Mouse (Mus musculus) intestine, embryonic 14.5 days (tissue): ENCODE data around the gene Nav2. TPM values are rescaled to one million over a fixed set of nuclear protein-coding genes. Genes with fewer than 3 reads are reported as not detected.
A peak's percentile ranks its signal among the peaks of the same experiment; 100 is the strongest.

Experiments used
- ATAC-seq: fragments of 200-750 bp; cut with Nextera tagmentation; replicated peaks from 2 replicates; pipeline ENCODE4 v1.8.0; 2017; ENCODE audit warnings: low read depth, moderate number of reproducible peaks, moderate TSS enrichment, moderate library complexity; ENCODE audit not compliant: low FRiP score, low TSS enrichment
- DNase-seq: peaks from one replicate; pipeline ENCODE4 v3.0.0-alpha.2; 2018; ENCODE audit warnings: low spot score
- H3K27ac ChIP-seq: fragments of 300-500 bp; sonication (generic); 2 replicates; pipeline ENCODE4 v1.5.1; 2014; ENCODE audit warnings: low read depth, mild to moderate bottlenecking, control low read depth
- H3K27me3 ChIP-seq: fragments of 300-500 bp; sonication (generic); replicated peaks from 2 replicates; pipeline ENCODE4 v1.6.1; 2014; ENCODE audit warnings: low read length, control low read depth; ENCODE audit not compliant: control insufficient read depth, insufficient read depth
- H3K36me3 ChIP-seq: fragments of 300-500 bp; sonication (generic); 2 replicates; pipeline ENCODE4 v1.6.1; 2014; ENCODE audit warnings: low read length, control low read depth; ENCODE audit not compliant: control insufficient read depth, insufficient read depth
- H3K4me1 ChIP-seq: fragments of 300-500 bp; sonication (generic); replicated peaks from 2 replicates; pipeline ENCODE4 v1.6.1; 2014; ENCODE audit warnings: low read length, control low read depth, mixed read lengths; ENCODE audit not compliant: control insufficient read depth, insufficient read depth
- H3K4me2 ChIP-seq: fragments of 300-500 bp; sonication (generic); 2 replicates; pipeline ENCODE4 v1.6.1; 2014; ENCODE audit warnings: low read length
- H3K4me3 ChIP-seq: fragments of 300-500 bp; sonication (generic); 2 replicates; pipeline ENCODE4 v1.5.1; 2014; ENCODE audit warnings: low read depth, low read length, control low read depth, mixed read lengths
- H3K9ac ChIP-seq: fragments of 300-500 bp; sonication (generic); 2 replicates; pipeline ENCODE4 v1.6.1; 2014; ENCODE audit warnings: mild to moderate bottlenecking, low read length
- H3K9me3 ChIP-seq: fragments of 300-500 bp; sonication (generic); 2 replicates; pipeline ENCODE4 v1.6.1; 2016; ENCODE audit warnings: low read length, control low read depth; ENCODE audit not compliant: control insufficient read depth
- WGBS: fragments of 180-500 bp; shearing (Covaris S2); extraction: QIAGEN DNeasy Blood & Tissue Kit; methylation state at CpG from one replicate; pipeline ENCODE4 v1.1.7; 2014; 5-methylcytosine and 5-hydroxymethylcytosine counted together
- polyA plus RNA-seq: library from polyadenylated mRNA; unstranded; fragments of >200 nt; fragmentation: Nextera tagmentation; extraction: Ambion mirVana; gene quantifications from 2 replicates; pipeline ENCODE4 v1.2.1, GENCODE M21; 2014

The Nav2 gene
- polyA plus RNA-seq, 1 experiment from 2014 or later, result 31.5 TPM

GRCm38 (mm10) chr7:49423943-49424342 lies 515.4 kb downstream of the Nav2 start:
- ATAC-seq (no peak), DNase-seq (no peak)
- Histone ChIP-seq H3K9ac (no peak overlapping the region), H3K4me3 (no peak overlapping the region), H3K27ac (no peak overlapping the region), H3K27me3 (no peaks in the 10 kb centered on the region), H3K4me1 (no peaks in the 10 kb centered on the region), H3K4me2 (no peak overlapping the region), H3K9me3 (no peaks in the 10 kb centered on the region), H3K36me3 (peaks cover 9% of the 10 kb centered on the region; the same call in 1 of the 2 replicates)
- 69% methylated on average over 6 of the region's 6 CpGs for WGBS

GRCm38 (mm10) chr7:49426060-49426459 lies 517.5 kb downstream of the Nav2 start:
- no peak overlapping the region for H3K4me3 ChIP-seq
- no peaks in the 10 kb centered on the region for H3K36me3 ChIP-seq
- no peaks in the 10 kb centered on the region for H3K4me1 ChIP-seq
- H3K9me3 ChIP-seq, result no peaks in the 10 kb centered on the region
- no peaks in the 10 kb centered on the region for H3K27me3 ChIP-seq
- H3K27ac ChIP-seq, result no peak overlapping the region
- no peak overlapping the region for H3K9ac ChIP-seq
- DNase-seq (peak; percentile 71), ATAC-seq (no peak)
- H3K4me2 ChIP-seq, result no peak overlapping the region
- WGBS, result 51% methylated on average over 4 of the region's 4 CpGs

GRCm38 (mm10) chr7:49427843-49428242 lies 519.3 kb downstream of the Nav2 start:
- 41% methylated on average over 6 of the region's 6 CpGs for WGBS
- H3K9ac ChIP-seq, result no peak overlapping the region
- no peaks in the 10 kb centered on the region for H3K9me3 ChIP-seq
- no peak for DNase-seq
- H3K27me3 ChIP-seq, result no peaks in the 10 kb centered on the region
- H3K27ac ChIP-seq, result no peak overlapping the region
- ATAC-seq, result no peak
- H3K36me3 ChIP-seq, result no peaks in the 10 kb centered on the region
- H3K4me3 ChIP-seq, result no peak overlapping the region
- H3K4me2 ChIP-seq, result no peak overlapping the region
- no peaks in the 10 kb centered on the region for H3K4me1 ChIP-seq

GRCm38 (mm10) chr7:49428947-49429346 lies 520.4 kb downstream of the Nav2 start:
- ATAC-seq (peak; percentile 67; the same call in 1 of the 2 replicates), DNase-seq (no peak)
- WGBS, result 78% methylated on average over 5 of the region's 5 CpGs
- H3K4me2 ChIP-seq, result no peak overlapping the region
- H3K9me3 ChIP-seq, result no peaks in the 10 kb centered on the region
- H3K27ac ChIP-seq, result no peak overlapping the region
- H3K4me3 ChIP-seq, result no peak overlapping the region
- H3K27me3 ChIP-seq, result no peaks in the 10 kb centered on the region
- no peaks in the 10 kb centered on the region for H3K4me1 ChIP-seq
- H3K36me3 ChIP-seq, result no peaks in the 10 kb centered on the region
- H3K9ac ChIP-seq, result no peak overlapping the region

- DNase-seq, result no peak
- WGBS, result 76% methylated on average over 7 of the region's 7 CpGs
Measured at GRCm38 (mm10) chr7:49430808-49431207, 522.3 kb downstream of the Nav2 start.

GRCm38 (mm10) chr7:49433945-49434344 lies 525.4 kb downstream of the Nav2 start:
- Histone ChIP-seq H3K9me3 (no peaks in the 10 kb centered on the region), H3K4me3 (no peak overlapping the region), H3K27ac (no peak overlapping the region), H3K4me1 (peaks cover 30% of the 10 kb centered on the region), H3K36me3 (no peaks in the 10 kb centered on the region), H3K9ac (no peak overlapping the region), H3K27me3 (no peaks in the 10 kb centered on the region), H3K4me2 (no peak overlapping the region)
- DNase-seq, result no peak
- no peak for ATAC-seq

More at GRCm38 (mm10) chr7:49430808-49431207, 522.3 kb downstream of the Nav2 start:
- Histone ChIP-seq H3K9me3 (no peaks in the 10 kb centered on the region), H3K9ac (no peak overlapping the region), H3K4me3 (no peak overlapping the region), H3K4me2 (no peak overlapping the region), H3K4me1 (peaks cover 4% of the 10 kb centered on the region; the same call in 1 of the 2 replicates), H3K27me3 (no peaks in the 10 kb centered on the region), H3K27ac (no peak overlapping the region), H3K36me3 (no peaks in the 10 kb centered on the region)
- ATAC-seq, result no peak

GRCm38 (mm10) chr7:49436492-49436891 lies 528.0 kb downstream of the Nav2 start:
- no peak overlapping the region for H3K9ac ChIP-seq
- H3K4me2 ChIP-seq, result no peak overlapping the region; the same call in 1 of the 2 replicates
- ATAC-seq, result no peak
- no peak for DNase-seq
- 28% methylated on average over 7 of the region's 7 CpGs for WGBS
- no peaks in the 10 kb centered on the region for H3K36me3 ChIP-seq
- H3K4me1 ChIP-seq, result peaks cover 35% of the 10 kb centered on the region
- no peaks in the 10 kb centered on the region for H3K27me3 ChIP-seq
- no peak overlapping the region for H3K4me3 ChIP-seq
- H3K27ac ChIP-seq, result peak overlapping the region; percentile 70; the same call in 1 of the 2 replicates
- no peaks in the 10 kb centered on the region for H3K9me3 ChIP-seq

DNA sequence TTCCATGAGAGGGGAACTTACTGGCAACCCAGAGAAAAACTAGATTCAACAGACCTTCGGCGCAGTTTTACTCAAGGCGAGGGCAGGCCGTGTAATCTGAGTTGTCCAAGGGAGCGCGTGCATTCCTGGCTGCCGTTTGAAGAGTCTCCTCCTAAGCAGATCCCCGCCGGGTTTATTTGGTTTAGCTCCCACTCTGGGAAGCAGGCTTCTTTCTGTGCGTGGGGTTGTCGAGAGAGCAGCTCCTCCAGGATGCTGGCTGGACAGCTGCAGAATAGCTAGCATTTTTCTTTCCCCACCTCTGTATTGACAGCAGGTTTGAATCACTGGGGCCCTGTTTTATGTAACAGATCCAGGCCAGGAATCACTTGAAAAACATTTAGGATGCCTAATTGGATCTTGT lies 529.4 kb downstream of the Nav2 start:
- ATAC-seq, result peak; percentile 44; the same call in 1 of the 2 replicates
- no peaks in the 10 kb centered on the region for H3K9me3 ChIP-seq
- WGBS, result 14% methylated on average over 11 of the region's 11 CpGs
- no peaks in the 10 kb centered on the region for H3K27me3 ChIP-seq
- H3K4me2 ChIP-seq, result peak overlapping the region; percentile 16; the same call in 1 of the 2 replicates
- H3K4me3 ChIP-seq, result no peak overlapping the region
- H3K4me1 ChIP-seq, result peaks cover 42% of the 10 kb centered on the region
- H3K36me3 ChIP-seq, result no peaks in the 10 kb centered on the region
- peak overlapping the region; percentile 57 for H3K27ac ChIP-seq
- DNase-seq, result no peak
- no peak overlapping the region for H3K9ac ChIP-seq

GRCm38 (mm10) chr7:49439136-49439535 lies 530.6 kb downstream of the Nav2 start:
- peak overlapping the region; percentile 57 for H3K27ac ChIP-seq
- H3K4me1 ChIP-seq, result peaks cover 42% of the 10 kb centered on the region
- no peaks in the 10 kb centered on the region for H3K9me3 ChIP-seq
- WGBS, result 58% methylated on average over 2 of the region's 2 CpGs
- H3K4me2 ChIP-seq, result no peak overlapping the region
- no peak overlapping the region for H3K4me3 ChIP-seq
- DNase-seq, result no peak
- no peaks in the 10 kb centered on the region for H3K27me3 ChIP-seq
- H3K9ac ChIP-seq, result no peak overlapping the region
- H3K36me3 ChIP-seq, result no peaks in the 10 kb centered on the region
- ATAC-seq, result no peak
